Mouse (Mus musculus): Measurements from ENCODE around the gene Dgkz. TPM values are rescaled to one million over a fixed set of nuclear protein-coding genes. Genes with fewer than 3 reads are reported as not detected.

Gene Dgkz
- total RNA-seq, 4 experiments from 2014 or later: 47.7 to 87.4 (median 66.3) TPM

DNA sequence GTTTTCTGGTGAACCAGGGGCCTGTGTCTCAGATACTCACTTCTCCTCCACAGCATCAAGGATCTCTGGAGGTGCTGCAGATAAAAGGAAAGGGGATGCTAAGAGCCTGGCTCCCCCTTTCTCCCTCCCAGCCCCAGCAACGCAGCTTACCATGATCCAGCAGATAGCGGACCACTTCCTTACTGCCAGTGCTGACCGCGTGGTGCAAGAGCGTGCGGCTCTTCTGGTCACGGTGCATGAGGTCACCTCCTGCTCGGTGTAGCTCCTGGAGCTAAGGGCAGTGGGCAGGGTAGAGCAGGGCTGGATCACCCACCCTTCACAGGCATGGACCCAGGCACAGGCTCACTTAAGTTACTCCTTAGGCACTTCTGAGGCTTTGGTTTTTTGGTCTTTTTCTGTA, 41.6 kb downstream of the Dgkz start:
- DNase-seq: no peak

DNA sequence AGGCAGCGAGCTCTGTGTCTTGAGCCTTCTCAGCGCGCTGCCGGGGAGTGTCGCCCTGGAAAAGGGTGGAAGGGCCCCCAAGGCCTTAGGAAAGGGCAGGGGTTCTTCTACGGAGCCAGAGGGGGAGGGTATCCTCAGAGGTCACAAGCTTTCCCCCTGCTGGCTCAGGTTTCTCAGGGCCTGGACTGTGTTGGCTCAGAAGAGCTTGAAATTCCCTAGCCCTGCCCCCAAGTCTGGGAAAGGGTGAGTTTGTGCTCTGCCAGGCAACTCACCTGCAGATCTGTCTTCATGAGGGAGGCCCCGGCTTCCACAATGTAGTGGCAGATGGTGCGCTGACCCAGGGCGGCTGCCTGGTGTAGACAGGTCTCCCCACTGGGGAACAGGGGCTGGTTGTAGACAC, 42.2 kb downstream of the Dgkz start:
- no peak for DNase-seq

DNA sequence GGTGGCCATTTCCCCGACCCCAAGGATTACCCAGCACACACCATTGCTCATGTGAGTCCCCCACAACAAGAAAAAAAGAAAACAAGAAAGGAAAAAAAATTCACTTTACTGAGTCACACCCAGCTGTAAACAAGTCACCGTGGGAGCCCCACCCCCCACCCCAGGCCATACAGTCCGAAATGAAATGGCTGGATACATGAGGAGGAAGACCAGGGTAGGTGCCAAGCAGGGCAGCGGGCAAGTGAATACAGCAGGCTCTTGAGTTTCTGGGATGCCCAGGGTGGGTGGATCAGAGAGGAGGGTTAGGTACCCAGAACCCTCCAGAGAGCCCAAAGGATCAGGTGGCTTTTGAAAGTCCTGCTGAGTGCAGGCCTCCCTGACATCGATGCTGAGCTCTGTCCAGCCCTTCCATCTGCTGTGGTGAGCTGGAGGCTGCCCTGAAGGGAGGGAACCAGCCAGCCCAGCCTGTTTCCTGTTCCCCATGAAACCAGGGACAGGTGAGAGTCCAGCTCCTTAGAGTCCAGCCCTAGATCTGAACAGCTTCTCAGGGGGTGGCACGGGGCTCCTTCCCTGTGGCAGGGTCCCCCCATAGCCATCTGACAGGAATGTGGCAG, 42.8 kb downstream of the Dgkz start:
- DNase-seq: no peak

DNA sequence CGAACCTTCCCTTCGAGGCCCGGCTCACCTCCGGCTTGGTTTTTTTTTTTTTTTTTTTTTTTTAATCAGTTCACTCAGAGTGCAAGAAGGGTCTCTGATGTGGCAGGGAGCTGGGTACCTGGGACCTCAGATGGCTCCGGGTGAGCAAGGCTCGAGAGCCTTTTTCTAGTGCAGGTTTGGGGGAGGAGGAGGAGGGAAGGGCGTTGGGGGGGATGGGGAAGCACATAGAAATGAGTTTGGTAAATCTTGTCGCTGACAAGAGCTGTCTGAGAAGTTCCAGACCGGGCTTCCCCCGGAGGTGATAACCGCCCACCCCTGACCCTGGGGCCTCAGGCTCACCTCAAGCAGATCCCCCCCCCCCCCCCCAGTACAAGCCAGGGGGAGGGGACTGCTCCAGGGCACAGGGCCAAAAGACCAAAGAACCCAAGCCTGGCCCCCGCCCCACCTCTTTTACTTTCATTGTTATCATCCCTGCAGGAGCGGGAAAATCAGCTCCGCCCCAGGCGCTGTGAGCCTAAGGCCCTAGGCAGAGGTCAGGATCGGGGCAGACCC, 43.4 kb downstream of the Dgkz start, which contains the start of gene Mdk:
Gene Mdk (minus strand): TSS at position 138 of the 552 bp plus-strand sequence.
- DNase-seq: no peak

DNA sequence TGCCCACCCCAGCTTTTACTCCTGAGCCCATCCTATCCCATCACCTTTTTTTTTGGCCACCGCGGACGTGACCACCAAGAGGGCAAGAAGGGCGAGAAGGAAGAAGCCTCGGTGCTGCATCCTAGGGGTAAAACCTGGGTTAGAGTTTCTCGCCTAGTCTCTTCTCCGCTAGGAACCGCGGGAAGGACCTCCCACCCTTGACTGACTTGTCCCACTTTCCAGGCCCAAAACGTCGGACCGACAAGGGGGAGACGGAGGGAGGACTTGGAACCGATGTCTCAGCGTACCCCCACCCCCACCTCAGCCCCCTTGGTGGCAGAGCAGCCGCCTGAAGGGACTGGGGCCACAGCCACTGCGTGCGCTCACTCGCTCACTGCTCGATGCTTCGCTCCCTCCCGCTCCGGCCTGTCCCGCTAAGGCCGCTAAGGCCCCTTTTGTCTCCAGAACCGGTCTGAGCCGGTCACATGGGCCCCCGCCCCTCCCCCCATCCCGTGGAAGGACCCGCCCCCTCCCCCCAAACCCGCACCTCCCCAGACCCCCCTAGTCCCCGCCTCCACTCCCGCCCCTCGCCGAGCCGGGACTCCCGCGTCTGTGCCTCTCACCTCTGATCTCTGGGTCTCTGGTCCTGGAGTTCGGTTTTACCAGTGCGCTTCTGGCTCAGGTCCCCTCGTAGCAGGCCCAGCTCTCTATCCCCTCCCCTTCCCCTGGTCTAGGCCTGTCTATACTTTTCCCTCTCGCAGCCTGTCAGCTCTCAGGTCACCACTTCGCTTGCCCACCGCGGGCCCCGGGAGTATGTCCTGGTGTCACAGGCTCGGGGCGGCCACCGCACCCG, 44.1 kb downstream of the Dgkz start:
- no peak for DNase-seq

DNA sequence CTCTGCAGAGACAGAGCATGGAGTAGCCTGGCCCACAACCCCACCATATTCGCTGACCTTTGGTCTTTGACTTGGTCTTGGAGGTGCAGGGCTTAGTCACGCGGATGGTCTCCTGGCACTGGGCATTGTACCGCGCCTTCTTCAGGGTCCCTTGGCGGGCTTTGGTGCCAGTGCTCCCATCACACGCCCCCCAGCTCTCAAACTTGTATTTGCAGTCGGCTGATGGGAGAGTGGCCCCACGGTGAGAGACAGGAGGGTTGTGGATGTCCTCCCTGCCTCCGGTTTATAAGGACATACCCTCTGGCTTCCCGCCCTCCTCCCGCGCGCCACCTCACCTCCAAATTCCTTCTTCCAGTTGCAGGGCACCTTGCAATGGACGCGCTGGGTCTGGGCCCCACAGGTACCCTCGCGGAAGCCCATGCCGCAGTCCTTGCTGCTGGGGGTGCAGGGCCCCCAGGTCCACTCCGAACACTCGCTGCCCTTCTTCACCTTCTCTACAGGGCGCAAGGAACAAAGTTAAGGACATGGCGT, 44.8 kb downstream of the Dgkz start:
- DNase-seq: no peak

DNA sequence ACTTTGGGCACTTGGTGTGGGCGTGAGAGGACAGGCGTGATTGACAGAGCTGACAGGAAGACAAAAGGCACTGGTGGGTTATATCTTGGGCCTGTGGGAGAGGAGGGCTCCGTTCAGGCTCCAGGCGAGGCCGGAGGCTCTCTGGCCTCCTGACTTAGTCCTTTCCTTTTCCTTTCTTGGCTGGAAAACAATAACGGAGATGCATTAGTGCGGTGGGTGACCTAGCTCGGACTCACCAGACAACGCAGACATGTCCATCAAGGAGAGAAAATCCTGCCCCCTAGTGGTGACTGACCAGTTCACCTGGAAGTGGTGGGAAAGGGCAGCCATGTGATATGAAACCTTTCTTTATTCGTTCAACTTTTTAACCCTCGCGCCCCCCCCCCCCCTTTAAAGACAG, 45.7 kb downstream of the Dgkz start:
- no peak for DNase-seq

DNA sequence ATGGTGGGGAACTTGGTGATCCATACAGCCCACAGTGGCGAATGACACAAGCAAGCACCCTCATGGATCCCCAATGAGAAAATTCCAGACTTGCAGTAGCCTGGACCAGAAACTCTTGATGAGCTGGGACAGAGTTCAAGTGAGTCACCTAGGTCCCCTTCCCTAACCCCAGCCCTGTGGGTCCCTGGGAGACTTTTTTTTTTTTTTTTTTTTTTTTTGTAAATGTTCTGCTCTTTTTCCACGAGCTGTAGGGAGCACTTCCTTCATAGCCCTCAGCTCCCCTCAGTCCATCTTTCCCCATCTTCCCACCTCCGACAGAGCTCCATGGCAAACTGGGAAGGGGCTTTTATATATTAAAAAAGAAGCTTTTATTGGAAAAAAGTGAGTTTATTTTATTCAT, 46.2 kb downstream of the Dgkz start:
- no peak for DNase-seq

DNA sequence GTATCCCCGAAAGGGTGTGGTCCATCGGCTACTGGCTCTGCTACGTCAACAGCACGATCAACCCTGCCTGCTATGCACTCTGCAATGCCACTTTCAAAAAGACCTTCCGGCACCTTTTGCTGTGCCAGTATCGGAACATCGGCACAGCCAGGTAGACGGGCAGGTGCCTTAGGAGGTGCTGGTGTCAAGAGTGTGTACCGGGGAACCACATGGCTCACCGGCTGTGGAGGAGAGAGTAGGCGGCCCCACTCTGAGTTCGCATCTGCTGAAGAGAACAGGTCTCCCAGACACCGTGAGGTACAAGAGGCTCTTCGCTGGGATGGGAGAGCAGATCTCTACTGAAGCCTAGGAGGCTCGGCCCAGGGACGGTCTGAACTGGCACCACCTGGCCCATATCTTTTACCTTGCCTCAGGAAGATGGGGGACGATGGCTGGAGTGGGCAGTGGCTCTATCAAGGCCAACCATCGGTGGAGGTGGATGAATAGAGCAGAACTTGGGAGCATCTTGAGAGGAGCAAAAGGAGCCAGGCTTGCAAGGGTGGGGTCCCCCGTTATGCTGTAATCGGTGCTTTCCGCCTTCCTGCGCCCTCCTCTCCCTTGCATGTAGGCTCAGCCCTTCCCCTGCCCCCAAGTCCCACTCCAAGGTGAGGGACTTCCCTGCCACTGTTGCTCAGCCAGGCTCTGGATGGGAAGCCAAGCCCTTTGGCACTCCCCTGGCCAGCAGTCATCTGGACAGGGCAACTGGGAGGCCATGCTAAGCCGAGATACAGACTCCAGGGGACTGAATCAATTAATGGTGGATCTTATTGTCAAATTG, 46.9 kb downstream of the Dgkz start:
- no peak for DNase-seq

DNA sequence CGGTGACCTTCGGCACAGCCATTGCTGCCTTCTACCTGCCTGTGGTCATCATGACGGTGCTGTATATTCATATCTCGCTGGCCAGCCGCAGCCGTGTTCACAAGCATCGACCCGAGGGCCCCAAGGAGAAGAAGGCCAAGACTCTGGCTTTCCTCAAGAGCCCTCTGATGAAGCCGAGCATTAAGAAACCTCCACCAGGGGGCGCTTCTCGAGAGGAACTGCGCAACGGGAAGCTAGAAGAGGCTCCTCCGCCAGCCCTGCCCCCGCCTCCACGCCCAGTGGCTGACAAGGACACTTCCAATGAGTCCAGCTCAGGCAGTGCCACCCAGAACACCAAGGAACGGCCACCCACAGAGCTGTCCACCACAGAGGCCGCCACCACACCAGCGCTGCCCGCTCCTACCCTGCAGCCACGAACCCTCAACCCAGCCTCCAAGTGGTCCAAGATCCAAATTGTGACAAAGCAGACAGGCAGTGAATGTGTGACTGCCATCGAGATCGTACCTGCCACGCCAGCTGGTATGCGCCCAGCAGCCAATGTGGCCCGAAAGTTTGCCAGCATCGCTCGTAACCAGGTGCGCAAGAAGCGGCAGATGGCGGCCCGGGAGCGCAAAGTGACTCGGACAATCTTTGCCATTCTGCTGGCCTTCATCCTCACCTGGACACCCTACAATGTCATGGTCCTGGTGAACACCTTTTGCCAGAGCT, 47.7 kb downstream of the Dgkz start:
- peak; percentile 45 for DNase-seq

DNA sequence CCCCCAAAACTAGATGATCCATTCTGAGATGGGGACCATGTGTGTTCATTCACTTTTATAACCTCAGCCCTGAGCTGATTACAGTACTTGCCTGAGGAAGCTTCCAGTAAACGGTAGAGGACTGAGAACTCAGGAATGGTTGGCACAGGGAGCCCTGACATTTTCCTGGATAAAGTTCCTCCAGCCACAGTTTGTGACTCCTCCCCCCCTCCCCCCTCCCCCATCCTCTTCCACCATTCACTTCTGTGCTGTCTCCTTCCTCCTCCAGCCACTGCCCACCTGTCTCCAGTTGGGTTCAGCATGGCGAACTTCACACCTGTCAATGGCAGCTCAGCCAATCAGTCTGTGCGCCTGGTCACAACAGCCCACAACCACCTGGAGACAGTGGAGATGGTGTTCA, 48.7 kb downstream of the Dgkz start, which contains the start of gene Chrm4:
Gene Chrm4 (plus strand): TSS at position 301 of the 400 bp plus-strand sequence.
- no peak for DNase-seq

DNA sequence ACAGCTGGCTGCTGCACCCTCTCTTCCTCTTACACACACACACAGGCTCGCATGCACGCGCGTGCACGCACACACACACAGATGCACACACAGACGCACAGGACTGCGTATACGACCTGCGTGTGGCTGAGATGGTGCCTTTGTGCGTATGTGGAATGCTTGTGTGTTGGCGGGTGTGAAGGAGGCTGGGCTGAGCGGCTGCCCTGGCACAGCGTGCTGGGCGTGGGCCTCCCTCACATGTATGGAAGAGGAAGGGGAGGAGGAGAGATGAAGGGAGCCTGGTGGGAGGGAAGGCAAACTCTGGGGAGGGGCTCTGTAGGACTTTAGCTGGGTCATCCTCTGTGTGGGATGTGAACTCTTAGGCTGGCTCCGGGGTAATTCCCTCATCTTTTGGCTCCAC, 50.2 kb downstream of the Dgkz start:
- no peak for DNase-seq

DNA sequence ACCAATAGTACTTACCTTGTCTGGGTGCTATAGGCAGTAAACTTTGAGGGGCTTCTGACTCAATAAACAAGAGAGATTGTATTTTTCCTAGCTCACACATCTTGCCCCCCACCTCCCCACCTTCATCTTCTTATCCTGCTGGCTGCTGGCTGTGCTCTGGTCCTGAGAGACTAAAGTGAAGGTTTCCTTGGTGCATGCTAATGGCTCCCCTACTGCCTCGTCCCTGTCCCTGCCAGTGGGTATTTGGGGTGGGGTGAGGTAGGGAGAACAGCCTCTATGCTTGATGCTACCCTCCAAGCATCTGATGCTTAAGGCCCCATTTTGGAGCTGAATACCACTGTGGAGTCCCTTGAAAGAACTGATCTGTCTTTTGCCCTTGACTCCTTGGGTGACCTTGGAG, 50.9 kb downstream of the Dgkz start:
- DNase-seq: no peak

DNA sequence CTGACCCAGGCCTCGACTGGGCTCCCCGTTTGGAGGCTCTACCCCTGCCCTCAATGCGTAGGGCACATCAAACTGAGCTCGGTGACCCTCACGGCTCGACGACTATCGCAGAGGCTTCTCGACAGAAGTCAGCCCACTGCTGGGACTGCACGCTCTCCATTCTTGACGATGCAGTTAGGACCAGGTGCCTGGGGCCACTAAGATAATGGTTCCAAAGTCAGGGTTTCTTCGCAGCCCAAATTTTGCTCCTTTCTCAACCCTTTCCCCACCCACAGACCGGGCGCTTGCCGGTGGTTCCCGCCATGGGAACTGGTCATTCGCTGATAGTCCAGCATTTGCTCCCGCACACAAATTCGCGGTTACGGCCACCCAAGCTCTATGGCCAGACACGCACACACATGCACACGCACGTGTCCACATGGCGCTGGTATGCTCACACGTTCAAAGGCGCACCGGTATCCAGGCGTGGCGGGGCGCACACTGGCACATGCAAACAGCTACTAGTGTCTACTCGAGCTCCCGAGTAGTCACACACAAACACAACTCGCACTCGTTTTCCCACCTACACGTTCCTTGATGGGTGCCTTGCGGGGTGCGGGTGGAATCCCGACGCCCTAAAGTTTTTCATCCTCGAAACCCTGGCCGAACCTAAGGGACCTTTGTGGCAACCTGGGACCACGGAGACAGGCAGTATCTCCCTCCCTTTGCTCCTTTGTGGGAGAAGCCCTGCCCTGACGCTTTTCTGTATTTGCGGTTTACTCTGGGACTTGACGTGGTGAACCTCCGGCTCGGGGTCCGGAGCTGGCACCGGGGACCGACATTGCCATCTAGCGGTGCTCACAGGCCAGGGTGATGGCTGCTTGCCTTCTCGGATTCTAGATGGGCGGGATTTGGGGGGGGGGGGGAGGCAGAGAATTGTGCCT, 52.0 kb downstream of the Dgkz start:
- no peak for DNase-seq

DNA sequence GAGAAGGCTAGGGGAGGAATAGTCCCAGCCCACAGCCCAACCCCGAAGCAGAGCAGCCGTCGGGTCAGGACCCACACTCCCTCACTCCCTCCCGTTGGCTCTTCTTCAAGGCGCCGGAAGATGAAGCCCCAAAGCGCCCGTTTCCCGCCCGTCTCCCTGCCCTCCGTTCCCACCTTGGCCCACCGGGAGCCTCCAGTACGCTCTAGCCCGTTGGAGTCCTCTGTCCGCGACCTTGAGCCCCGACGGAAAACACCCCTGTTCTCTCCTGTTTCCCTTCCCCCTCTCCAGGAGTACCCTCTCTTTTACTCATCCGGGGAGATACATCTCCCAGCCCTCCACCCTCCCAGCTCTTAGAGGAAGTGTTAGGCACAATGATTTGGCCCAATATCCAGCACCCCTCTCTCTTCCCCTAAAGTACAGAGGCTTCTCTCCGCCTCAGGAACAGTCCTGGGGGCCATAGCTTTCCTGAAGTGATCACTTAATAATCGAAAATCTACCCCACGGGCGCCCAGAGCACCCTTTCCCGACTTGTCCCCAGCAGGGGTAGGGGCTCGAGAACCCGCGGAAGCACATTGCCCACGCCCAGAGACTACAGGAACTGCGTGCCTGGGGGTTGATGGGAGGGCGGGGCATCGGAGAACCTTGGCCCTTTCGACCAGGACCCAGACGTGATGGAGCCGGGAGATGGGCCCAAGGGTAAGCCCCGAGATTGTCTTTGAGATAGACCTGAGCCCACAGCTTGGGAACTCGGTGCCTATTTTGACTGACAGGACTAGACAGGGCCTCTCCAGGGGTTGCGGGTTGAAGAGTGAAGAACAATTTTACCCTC, 52.9 kb downstream of the Dgkz start:
- no peak for DNase-seq

DNA sequence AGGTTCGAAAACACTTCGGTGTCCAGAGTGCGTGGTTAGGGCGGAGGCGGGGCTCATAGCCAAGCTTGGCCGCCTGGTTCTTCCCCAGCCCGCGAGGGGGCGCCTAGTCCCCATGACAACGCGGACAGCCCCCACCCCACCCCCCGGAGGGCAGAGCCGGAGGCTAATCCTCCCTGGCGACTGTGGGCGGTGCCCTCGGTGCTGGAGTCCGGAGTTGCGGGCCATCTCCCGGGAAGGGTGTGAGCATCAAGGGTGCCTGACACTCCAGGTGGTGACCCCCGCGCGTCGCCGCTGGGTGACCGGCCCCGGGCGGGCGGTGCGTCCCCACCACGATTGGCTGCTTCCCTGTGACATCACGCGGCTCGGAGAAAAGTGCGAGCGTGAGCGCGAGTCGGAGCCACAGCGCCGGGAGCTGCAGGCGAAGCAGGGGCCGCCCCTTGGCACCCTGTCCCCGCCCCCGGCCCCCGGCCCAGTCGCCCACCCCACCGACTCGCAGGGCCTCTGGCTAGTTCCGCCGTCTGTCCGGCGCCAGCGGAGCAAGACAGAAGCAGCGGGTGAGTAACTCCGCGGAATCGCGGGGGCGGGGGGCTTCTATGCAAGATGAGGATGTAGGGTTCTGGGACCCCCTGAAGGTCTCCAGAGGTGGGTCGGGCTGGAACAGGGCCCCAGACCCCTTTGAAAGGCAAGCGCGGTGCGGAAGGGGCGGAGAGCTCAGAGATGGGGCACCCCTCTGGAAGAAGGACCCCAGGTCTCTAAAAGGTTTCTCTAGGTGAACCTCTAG, 53.7 kb downstream of the Dgkz start:
- DNase-seq: peak; percentile 47

DNA sequence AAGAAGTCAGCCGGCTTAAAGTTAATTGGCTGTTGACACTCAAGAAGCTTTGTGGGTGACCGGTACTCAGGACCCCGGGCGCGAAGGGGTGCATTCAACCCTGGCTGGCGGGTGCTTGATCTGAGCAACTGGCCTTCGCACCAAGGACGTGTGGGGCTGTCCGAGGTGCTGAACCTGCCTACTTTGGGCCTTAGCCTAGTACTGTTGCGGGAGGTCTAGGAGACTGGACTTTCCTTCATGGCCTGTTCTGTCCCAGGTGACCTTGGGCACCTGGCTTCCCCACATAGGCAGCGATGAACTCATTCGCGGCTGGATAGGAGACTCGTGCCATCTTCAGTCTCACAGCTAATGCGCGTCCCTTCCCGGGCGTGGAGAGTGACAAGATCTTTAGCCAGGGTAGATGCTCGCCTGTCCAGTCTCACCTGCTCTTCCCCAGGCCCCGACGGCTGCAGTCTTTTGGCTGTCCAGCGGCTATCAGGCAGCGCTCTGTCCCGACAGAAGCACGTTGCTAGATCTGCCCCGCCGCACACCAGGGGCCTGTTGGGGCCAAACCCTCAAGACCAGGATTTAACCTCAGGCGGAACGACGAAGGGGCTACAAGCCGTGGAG, 54.4 kb downstream of the Dgkz start:
- peak; percentile 73 for DNase-seq

DNA sequence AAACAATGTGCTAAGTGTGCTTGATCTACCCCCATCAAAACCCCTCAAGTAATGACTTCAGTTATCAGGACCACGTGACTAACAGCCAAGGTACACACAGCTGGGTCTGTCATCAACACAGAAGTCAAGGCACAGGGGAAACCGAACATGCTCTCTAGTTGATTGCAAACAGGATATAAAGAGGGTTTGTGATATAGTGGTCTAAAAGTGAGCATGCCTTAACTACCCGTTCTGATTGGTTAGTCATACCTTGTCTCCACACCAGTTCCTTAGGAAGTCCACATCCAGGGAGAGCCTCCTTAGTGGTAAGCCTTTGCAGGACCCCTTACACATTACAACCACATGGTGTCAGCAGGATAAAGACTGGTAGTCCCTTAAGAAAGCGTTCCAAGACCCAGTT, 55.5 kb downstream of the Dgkz start:
- DNase-seq: no peak

DNA sequence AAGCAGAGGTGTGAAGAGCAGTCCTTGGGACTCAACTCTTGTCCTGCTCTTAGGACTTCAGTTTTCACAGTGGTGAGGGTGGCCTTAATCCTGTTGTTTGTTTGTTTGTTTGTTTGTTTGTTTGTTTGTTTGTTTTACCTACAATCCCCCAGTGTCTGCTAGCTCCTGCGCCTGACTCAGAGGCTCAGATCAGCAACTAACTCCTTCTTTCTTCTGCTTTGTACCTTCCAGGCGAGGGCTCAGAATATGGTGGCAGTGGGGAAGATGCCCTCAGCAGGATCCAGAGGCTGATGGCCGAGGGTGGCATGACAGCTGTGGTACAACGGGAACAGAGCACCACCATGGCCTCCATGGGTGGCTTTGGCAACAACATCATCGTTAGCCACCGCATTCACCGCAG, 58.6 kb downstream of the Dgkz start:
- no peak for DNase-seq

All from adrenal gland, adult 8-10 months (tissue).